Mouse (Mus musculus) heart, postnatal 0 days (tissue): ENCODE data around the gene Elf5. TPM values are rescaled to one million over a fixed set of nuclear protein-coding genes. Genes with fewer than 3 reads are reported as not detected.

Experiments
- ATAC-seq: fragments of 200-750 bp; cut with Nextera tagmentation; 2 replicates; pipeline ENCODE4 v1.8.0; 2017; ENCODE audit warnings: low read depth, moderate number of reproducible peaks, moderate library complexity; ENCODE audit not compliant: insufficient read depth
- DNase-seq: peaks from one replicate; pipeline ENCODE4 v3.0.0-alpha.2; 2016; ENCODE audit warnings: low spot score
- H3K27ac ChIP-seq: fragments of 300-500 bp; sonication (generic); 2 replicates; pipeline ENCODE4 v1.5.1; 2014; ENCODE audit warnings: low read depth, mild to moderate bottlenecking
- H3K27me3 ChIP-seq: fragments of 300-500 bp; sonication (generic); 2 replicates; pipeline ENCODE4 v1.6.1; 2014; ENCODE audit warnings: low read length, mixed read lengths; ENCODE audit not compliant: control insufficient read depth, insufficient read depth
- H3K36me3 ChIP-seq: fragments of 300-500 bp; sonication (generic); replicated peaks from 2 replicates; pipeline ENCODE4 v1.6.1; 2014; ENCODE audit warnings: low read length, mixed read lengths; ENCODE audit not compliant: control insufficient read depth, insufficient read depth
- H3K4me1 ChIP-seq: fragments of 300-500 bp; sonication (generic); 2 replicates; pipeline ENCODE4 v1.6.1; 2014; ENCODE audit warnings: antibody characterized with exemption; ENCODE audit not compliant: control insufficient read depth, insufficient read depth
- H3K4me2 ChIP-seq: fragments of 300-500 bp; sonication (generic); 2 replicates; pipeline ENCODE4 v1.6.1; 2014; ENCODE audit warnings: low read depth, mild to moderate bottlenecking, low read length, moderate library complexity
- H3K4me3 ChIP-seq: fragments of 300-500 bp; sonication (generic); 2 replicates; pipeline ENCODE4 v1.5.1; 2014; ENCODE audit warnings: low read depth, low read length
- H3K9ac ChIP-seq: fragments of 300-500 bp; sonication (generic); replicated peaks from 2 replicates; pipeline ENCODE4 v1.6.1; 2014; ENCODE audit warnings: low read depth, low read length, mixed read lengths
- H3K9me3 ChIP-seq: fragments of 300-500 bp; sonication (generic); replicated peaks from 2 replicates; pipeline ENCODE4 v1.6.1; 2016; ENCODE audit warnings: low read length; ENCODE audit not compliant: control insufficient read depth
- CTCF ChIP-seq: IDR thresholded peaks from 2 replicates; pipeline ENCODE4 v1.5.1; 2016; ENCODE audit warnings: antibody characterized with exemption, control low read depth, low read depth
- EP300 ChIP-seq: IDR thresholded peaks from 2 replicates; pipeline ENCODE4 v1.6.1; 2016; ENCODE audit warnings: antibody characterized with exemption, low read depth
- WGBS: fragments of 180-500 bp; shearing (Covaris S2); extraction: QIAGEN DNeasy Blood & Tissue Kit; methylation state at CpG from one replicate; pipeline ENCODE4 v1.1.7; 2014; 5-methylcytosine and 5-hydroxymethylcytosine counted together
- polyA plus RNA-seq: library from polyadenylated mRNA; unstranded; fragments of >200 nt; fragmentation: Nextera tagmentation; extraction: Ambion mirVana; gene quantifications from 2 replicates; pipeline ENCODE4 v1.2.1, GENCODE M21; 2015
- total RNA-seq: library from RNA; depleted of rRNA; stranded (reverse); fragments of >200 nt; gene quantifications from 2 replicates; pipeline ENCODE4 v1.2.3, GENCODE M21; 2014; ENCODE audit warnings: low replicate concordance; rRNA removed

Elf5 gene
- total and polyA plus RNA-seq, 2 experiments from 2014 or later = not detected

DNA sequence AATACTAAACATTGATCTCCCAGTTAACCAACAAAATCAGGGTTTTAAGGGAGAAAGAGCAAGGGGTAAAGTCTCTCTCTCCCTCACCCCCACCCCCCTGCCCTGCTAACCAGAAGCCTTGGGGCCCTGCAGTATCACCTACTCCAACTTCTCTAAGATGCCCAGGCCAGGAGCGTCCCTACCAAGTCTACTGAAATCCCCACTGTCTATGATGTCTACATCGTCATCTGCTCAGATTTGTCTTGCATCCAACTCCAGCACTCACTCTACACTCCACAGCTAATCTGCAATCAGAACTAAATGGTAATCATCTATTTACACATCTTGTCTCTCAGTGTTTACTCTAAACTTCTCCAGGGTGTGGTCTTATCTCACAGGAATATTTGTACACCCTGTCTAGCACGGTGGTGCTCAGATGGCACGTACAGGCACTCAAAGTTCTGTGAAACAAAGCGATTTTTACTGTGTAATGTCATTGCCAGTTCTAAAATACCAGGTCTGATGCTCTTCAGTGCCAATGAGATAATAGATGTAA is 72.6 kb downstream of the Elf5 start:
- Histone ChIP-seq H3K4me2 (peak overlapping the region; percentile 85), H3K27me3 (no peaks in the 10 kb centered on the region), H3K27ac (peak overlapping the region; percentile 99), H3K4me3 (peak overlapping the region; percentile 88), H3K36me3 (no peaks in the 10 kb centered on the region), H3K9ac (peak overlapping the region; percentile 93), H3K9me3 (no peaks in the 10 kb centered on the region), H3K4me1 (peaks cover 14% of the 10 kb centered on the region)
- ATAC-seq (no peak), DNase-seq (no peak)
- WGBS = 17% methylated on average over 5 of the region's 5 CpGs
- no peak for TF ChIP-seq CTCF
- no peak for TF ChIP-seq EP300

GRCm38 (mm10) chr2:103484617-103485401 is 73.3 kb downstream of the Elf5 start, which contains the start of gene Cat:
TSS of gene Cat (minus strand) at chr2:103485160.
- peak within 1 kb of the TSS; percentile 88 for H3K4me3 ChIP-seq
- H3K9ac ChIP-seq = peak within 1 kb of the TSS; percentile 93
- H3K27me3 ChIP-seq = no peaks in the 10 kb centered on the region
- DNase-seq (peak; percentile 97), ATAC-seq (peak; percentile 98)
- TF ChIP-seq EP300 (peak; percentile 64; the same call in 1 of the 2 replicates), CTCF (no peak)
- WGBS = under 1% methylated on average over 40 of the region's 41 CpGs
- peaks cover 14% of the 10 kb centered on the region for H3K4me1 ChIP-seq
- H3K27ac ChIP-seq = peak within 1 kb of the TSS; percentile 99
- H3K36me3 ChIP-seq = no peaks in the 10 kb centered on the region
- H3K9me3 ChIP-seq = no peaks in the 10 kb centered on the region
- peak within 1 kb of the TSS; percentile 85 for H3K4me2 ChIP-seq

GRCm38 (mm10) chr2:103492526-103492925 is 81.0 kb downstream of the Elf5 start:
- H3K4me1 ChIP-seq = no peaks in the 10 kb centered on the region

GRCm38 (mm10) chr2:103493827-103494226 is 82.3 kb downstream of the Elf5 start:
- Histone ChIP-seq H3K9me3 (no peaks in the 10 kb centered on the region), H3K9ac (no peak overlapping the region), H3K4me1 (no peaks in the 10 kb centered on the region), H3K36me3 (no peaks in the 10 kb centered on the region), H3K4me2 (no peak overlapping the region), H3K4me3 (no peak overlapping the region), H3K27me3 (no peaks in the 10 kb centered on the region), H3K27ac (no peak overlapping the region)
- TF ChIP-seq CTCF = no peak
- TF ChIP-seq EP300 = no peak
- DNase-seq = no peak
- WGBS = 64% methylated on average over 4 of the region's 4 CpGs
- ATAC-seq = no peak

More at GRCm38 (mm10) chr2:103492526-103492925, 81.0 kb downstream of the Elf5 start:
- 81% methylated on average over 4 of the region's 4 CpGs for WGBS
- Histone ChIP-seq H3K27ac (no peak overlapping the region), H3K27me3 (no peaks in the 10 kb centered on the region), H3K4me3 (no peak overlapping the region), H3K36me3 (no peaks in the 10 kb centered on the region), H3K9me3 (no peaks in the 10 kb centered on the region), H3K4me2 (no peak overlapping the region), H3K9ac (no peak overlapping the region)
- ATAC-seq = no peak
- TF ChIP-seq CTCF = no peak
- TF ChIP-seq EP300 = no peak
- no peak for DNase-seq

- Histone ChIP-seq H3K27ac (no peak overlapping the region), H3K4me2 (no peak overlapping the region), H3K36me3 (no peaks in the 10 kb centered on the region), H3K27me3 (no peaks in the 10 kb centered on the region), H3K4me1 (no peaks in the 10 kb centered on the region), H3K9ac (no peak overlapping the region), H3K9me3 (no peaks in the 10 kb centered on the region), H3K4me3 (no peak overlapping the region)
- DNase-seq = no peak
- TF ChIP-seq CTCF (no peak), EP300 (no peak)
- no peak for ATAC-seq
- WGBS = 69% methylated on average over 6 of the region's 6 CpGs
Measured at GRCm38 (mm10) chr2:103495633-103496418, 84.3 kb downstream of the Elf5 start.

Other genes with a start within 250 kb of the Elf5 start
- gene Ehf, start 108.4 kb upstream of the Elf5 start, total RNA-seq = 3.7 and 4.6 TPM in 2 replicates
- 0.23 TPM in 1 of 2 replicates, not detected in the other for gene Ehf, start 108.4 kb upstream of the Elf5 start, polyA plus RNA-seq
- gene Cat, start 73.5 kb downstream of the Elf5 start, total RNA-seq = 91.5 and 143 TPM in 2 replicates
- 76.8 and 77.7 TPM in 2 replicates for gene Cat, start 73.5 kb downstream of the Elf5 start, polyA plus RNA-seq
- 45.9 and 53.4 TPM in 2 replicates for gene Abtb2, start 154.6 kb downstream of the Elf5 start, total RNA-seq
- 12.3 and 12.6 TPM in 2 replicates for gene Abtb2, start 154.6 kb downstream of the Elf5 start, polyA plus RNA-seq